Mouse (Mus musculus) MEL (cell line): Measurements from ENCODE around the gene Gimap9.

Experiments used
- JUND ChIP-seq: IDR thresholded peaks from 2 replicates; pipeline ENCODE4 v1.6.1; 2011; ENCODE audit warnings: low read depth, mild to moderate bottlenecking, improper control_type of control experiment, low read length
- POLR2A ChIP-seq, 2 experiments: IDR thresholded peaks; 2 replicates each; pipeline ENCODE4 v1.6.1; 2011 to 2012; ENCODE audit warnings: low read length in 2 of 2, mild to moderate bottlenecking in 2 of 2, control low read depth in 1 of 2, improper control_type of control experiment in 1 of 2, low read depth in 1 of 2, moderate library complexity in 1 of 2; ENCODE audit not compliant: control insufficient read depth in 1 of 2, insufficient read depth in 1 of 2, poor library complexity in 1 of 2
- USF1 ChIP-seq: IDR thresholded peaks from 2 replicates; pipeline ENCODE4 v1.6.1; 2014; ENCODE audit warnings: low read depth, mild to moderate bottlenecking, inconsistent platforms, low read length, improper control_type of control experiment, moderate library complexity

DNA sequence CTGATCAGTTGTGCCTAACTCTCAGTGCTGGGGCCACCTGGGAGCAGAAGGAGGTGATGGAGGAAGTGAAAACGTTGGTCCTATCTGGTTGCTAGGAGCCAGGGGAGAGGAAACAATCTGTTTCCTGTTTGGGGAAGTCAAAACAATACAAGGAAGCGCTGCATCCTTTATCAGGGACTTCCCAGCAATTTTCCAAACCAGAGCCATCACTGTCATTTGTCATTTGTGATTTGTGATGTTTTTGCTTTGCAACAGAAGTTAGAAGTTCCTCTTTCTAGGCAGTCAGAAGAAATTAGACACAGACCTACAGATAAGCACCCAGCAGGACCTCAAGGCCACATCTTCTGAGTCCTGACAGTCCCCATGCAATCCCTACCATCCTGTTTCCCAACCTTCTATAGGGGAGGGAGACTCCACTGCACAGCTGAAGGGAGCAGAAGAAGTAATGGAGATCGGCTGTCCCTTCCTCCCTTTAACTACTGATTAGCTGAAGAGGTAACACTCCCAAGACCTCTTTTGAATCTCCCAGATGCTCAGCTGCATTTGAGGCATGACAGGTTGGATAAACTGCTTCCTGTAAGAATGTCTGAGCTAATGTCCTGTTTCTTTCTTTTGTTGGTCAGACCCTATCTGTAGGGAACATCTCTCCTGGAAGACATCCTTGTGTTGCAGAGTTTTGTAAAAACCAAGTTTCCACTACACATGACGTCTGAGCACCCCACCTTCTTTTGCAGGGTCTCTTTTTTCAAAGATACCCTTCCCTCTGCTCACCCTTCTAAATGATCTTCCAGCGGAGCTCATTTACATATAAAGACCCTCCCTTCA, 24.5 kb downstream of the Gimap9 start:
- TF ChIP-seq USF1 (no peak), JUND (no peak), POLR2A (IDR thresholded peaks at IDR 0.05; ENCODE audit: control insufficient read depth in 1 of 2, insufficient read depth in 1 of 2, low read depth in 1 of 2, low read length in 2 of 2, poor library complexity in 1 of 2) (no peak)
